Mouse (Mus musculus) spleen, postnatal 0 days (tissue): ENCODE measurements around the gene C4bp. TPM values are rescaled to one million over a fixed set of nuclear protein-coding genes. Genes with fewer than 3 reads are reported as not detected.

ENCODE experiments used
- polyA plus RNA-seq: library from polyadenylated mRNA; unstranded; fragments of >200 nt; fragmentation: Nextera tagmentation; extraction: Ambion mirVana; gene quantifications from 2 replicates; pipeline ENCODE4 v1.2.1, GENCODE M21; 2015

Gene C4bp
- polyA plus RNA-seq, result 0.08 and 0.23 TPM in 2 replicates

DNA sequence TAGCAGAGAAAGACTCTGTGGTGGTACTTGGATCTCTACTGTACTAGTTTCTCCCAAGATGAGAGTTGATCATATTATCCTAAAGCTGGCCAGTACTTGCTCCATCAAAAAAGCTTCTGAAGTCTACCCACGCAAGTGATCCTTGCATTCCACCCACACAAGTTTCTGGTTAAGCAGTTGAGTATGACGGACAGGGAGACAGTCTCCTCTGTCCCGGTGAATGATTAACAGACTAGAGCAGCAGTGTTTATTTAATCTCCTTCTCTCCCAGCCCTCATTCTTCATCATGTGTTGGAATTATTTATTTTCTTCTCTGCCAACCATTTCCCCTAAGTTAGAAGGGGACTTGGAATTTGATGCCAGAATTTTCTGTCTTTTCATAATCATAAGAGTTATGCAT is at the start of gene C4bp:
C4bp (minus strand) TSS at position 179 of the 400 bp plus-strand sequence.

GRCm38 (mm10) chr1:130629521-130629920 is 31.9 kb downstream of the C4bp start, which contains the start of gene Zp3r:
Gene Zp3r (minus strand): TSS chr1:130629621.

Other genes with a start within 250 kb of the C4bp start
- gene Cd55b, start 238.6 kb downstream of the C4bp start, polyA plus RNA-seq, result 0.18 TPM in 1 of 2 replicates, not detected in the other
- 27.2 and 27.5 TPM in 2 replicates for gene Cd55, start 198.9 kb downstream of the C4bp start, polyA plus RNA-seq
- gene Zp3r, start 32.0 kb downstream of the C4bp start, polyA plus RNA-seq, result not detected in 2 replicates
- not detected in 2 replicates for gene Gm29427, start 54.2 kb upstream of the C4bp start, polyA plus RNA-seq
- 29.8 and 33.8 TPM in 2 replicates for gene Yod1, start 55.7 kb upstream of the C4bp start, polyA plus RNA-seq
- gene Pfkfb2, start 67.6 kb upstream of the C4bp start, polyA plus RNA-seq, result 4.0 and 4.6 TPM in 2 replicates
- gene AA986860, start 70.3 kb upstream of the C4bp start, polyA plus RNA-seq, result 2.8 and 3.0 TPM in 2 replicates
- not detected in 2 replicates for gene Fcamr, start 139.3 kb upstream of the C4bp start, polyA plus RNA-seq
- gene Pigr, start 165.1 kb upstream of the C4bp start, polyA plus RNA-seq, result 0.04 TPM in 1 of 2 replicates, not detected in the other
- 3.4 and 3.6 TPM in 2 replicates for gene Fcmr, start 204.0 kb upstream of the C4bp start, polyA plus RNA-seq
- not detected in 2 replicates for gene Il24, start 225.8 kb upstream of the C4bp start, polyA plus RNA-seq
- not detected in 2 replicates for gene Il20, start 249.8 kb upstream of the C4bp start, polyA plus RNA-seq